Mouse (Mus musculus): ENCODE data around the gene Tut1.
"Not testable (repeated sequence)": the region's sequence is repeated elsewhere in the genome, so short reads cannot be mapped to it uniquely, and the experiment has no call there.

Gene Tut1

DNA sequence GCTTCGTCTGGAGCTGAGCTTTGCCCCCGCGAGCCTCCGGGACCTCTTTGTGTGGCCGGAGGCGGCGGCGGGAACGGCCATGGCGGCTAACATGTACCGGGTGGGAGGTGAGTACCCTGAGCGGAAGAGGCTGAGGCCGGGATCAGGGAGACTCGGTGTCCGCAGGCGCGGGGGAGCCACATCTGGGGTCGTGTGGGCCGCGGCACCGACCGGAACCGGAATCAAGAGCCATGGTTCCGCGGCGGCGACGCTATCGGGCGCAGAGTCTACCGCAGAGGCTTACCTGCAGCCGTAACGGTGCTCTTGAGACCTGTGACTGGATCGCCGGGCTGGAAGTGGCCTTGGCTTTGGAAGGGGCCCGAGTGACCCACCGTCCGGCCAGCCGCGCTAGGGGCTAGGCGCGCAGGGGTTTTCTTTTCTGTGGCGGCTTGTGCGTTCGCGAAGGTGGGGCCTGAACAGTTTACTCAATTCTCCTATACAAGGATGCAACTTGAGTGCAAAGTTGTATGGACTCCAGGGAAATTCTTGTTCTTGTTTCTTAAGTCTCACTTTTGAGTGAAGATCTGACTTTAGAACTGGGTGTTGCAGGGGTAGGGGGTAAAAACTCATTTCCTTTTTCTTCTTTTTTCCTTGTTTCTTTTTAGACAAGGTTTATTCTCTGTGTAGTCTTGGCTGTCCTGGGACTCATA, 11.2 kb upstream of the Tut1 start:
- no peak for DNase-seq (ENCODE audit: low spot score)

GRCm38 (mm10) chr19:8943047-8943446, 10.6 kb upstream of the Tut1 start:
- no peak for DNase-seq (ENCODE audit: low spot score)

DNA sequence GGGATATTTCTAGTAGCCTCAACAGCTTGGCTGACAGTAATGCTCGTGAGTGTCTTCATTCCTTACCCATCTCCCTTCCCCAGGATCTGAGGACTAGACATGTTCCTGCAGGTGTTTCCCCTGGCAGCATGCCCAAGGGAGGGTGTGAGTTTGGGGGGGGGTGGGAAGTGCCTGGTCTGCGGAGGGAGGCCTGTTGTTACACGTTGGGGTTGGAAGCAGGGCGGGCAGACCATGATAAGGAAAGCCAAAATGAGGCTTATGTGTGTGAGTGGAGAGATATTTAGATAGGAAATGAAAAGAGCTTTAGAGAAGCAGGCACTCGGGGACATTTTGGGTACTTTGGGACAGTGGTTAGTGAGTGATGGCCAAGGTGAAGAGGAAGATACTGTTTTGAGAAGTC, 9.6 kb upstream of the Tut1 start:
- no peak for DNase-seq (ENCODE audit: low spot score)

DNA sequence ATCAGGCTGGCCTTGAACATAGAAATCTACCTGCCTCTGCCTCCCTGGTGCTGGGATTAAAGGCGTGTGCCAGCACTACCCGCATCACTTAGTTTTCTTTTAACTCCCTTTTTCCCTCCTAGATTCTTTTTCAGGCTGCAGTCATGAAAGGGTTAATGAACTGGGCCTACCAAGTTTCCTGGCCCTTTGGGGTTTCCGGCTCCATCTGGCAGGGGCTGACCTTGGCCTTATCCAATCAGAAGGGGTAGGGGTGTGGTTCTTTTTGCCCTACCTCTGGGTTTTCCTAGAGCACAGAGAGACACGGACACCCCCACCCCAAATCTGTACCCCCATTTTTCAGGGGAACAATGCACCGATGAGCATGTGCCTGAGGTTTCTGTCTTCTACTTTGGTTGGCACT, 8.9 kb upstream of the Tut1 start:
- DNase-seq (ENCODE audit: low spot score) = peak; percentile 68

DNA sequence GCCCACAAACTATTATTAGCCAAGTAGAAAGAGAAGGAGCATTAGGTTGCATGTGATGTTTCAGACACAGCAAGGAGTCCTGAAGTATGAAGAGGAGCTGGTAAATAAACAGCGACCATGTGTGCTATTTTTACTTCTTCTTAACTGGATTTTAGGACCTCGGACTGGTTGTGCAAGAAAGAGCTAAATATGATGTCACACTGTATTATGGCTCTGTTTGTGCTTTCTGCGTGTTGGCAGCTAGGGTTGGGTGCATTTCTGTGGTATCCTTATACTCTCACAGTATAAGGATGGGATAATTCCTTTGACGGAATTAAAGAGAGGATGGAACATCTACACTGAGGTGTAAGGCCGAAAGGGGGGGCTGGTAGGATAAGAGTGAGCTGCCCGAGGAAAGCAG, 8.4 kb upstream of the Tut1 start:
- no peak for DNase-seq (ENCODE audit: low spot score)

GRCm38 (mm10) chr19:8946929-8947328, 6.7 kb upstream of the Tut1 start:
- no peak for DNase-seq (ENCODE audit: low spot score)

- no peak for DNase-seq (ENCODE audit: low spot score)
Measured at GRCm38 (mm10) chr19:8950190-8950589, 3.5 kb upstream of the Tut1 start.

DNA sequence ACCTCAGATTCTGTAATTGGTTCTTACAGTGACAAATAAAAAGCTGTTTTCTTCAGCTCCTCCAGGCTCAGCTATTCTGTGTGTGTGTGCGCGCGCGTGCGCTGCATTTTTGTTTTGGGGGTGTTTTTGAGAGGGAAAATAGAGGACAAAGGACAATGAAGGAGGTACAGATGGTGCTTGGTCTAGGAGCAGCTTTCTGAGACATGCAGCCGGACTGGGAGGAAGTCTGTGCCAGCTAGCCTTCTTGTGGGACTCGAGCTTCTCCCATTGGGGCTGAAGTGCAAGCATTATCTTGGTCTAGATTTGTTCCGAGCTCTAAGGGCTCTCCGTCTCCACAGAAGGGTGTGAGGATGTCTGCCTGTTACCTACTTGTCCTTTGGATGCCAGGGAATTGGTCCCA, 1.4 kb upstream of the Tut1 start:
- DNase-seq (ENCODE audit: low spot score) = no peak

GRCm38 (mm10) chr19:8954171-8954570, 524 bp downstream of the Tut1 start:
- DNase-seq (ENCODE audit: low spot score) = no peak

GRCm38 (mm10) chr19:8962256-8962655, 8.6 kb downstream of the Tut1 start:
- DNase-seq (ENCODE audit: low spot score) = no peak

- DNase-seq (ENCODE audit: low spot score) = no peak
Measured at GRCm38 (mm10) chr19:8965075-8965474, 11.4 kb downstream of the Tut1 start.

DNA sequence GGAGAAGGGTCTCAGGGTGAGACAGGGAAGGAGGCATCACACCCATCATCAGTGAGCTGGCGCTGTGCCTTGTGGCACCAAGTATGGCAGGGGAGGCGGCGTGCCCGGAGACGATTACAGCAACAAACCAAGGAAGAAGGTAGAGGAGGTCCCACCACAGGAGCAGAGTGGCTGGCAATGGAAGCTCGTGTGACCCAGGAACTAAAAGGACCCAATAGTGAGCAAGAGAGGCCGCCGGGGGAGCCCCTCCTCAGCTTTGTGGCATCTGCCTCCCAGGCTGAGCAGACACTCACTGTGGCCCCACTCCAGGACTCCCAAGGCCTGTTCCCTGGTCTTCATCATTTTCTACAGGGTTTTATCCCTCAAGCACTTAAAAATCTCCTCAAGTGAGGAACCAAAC, 12.1 kb downstream of the Tut1 start:
- peak; percentile 52 for DNase-seq (ENCODE audit: low spot score)

- no peak for DNase-seq (ENCODE audit: low spot score)
Measured at GRCm38 (mm10) chr19:8966198-8966589, 12.5 kb downstream of the Tut1 start.

DNA sequence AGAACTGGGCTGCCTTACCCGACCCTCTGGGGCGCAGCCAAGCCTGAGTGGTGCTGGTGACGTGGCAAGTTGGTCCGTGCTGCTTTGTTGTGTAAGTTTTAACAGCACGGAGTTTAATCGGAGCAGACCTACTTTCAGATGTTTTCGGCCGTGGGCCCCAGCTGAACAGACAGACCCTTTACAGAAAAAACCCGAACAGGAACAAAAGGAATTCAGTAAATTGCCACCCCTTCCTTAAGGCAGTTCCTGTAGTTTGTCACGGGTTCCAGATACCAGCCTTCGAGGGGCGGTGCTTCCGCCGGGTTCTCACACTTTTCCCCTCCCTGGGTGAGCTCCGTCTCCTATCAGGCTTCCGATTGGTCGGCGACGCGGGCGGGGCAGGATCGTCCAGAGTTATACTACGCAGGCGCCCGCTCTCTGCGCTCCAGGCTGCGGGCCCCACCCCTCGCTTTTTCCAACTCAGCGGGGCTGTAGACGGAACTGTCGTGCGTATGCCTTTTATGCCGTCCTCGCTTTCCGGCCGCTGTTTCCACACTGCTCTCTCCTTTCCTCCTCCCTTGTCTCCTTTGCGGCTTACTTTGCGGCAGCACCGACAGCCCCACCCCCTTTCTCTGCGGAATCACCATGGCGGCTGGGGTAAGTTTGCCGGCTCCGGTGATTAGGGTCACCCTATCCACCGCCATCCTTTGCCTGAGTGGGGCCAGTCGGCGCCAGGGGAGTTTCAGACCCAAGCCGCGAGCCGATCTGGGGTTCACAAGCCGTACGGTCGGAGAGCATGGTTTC, 13.1 kb downstream of the Tut1 start, which contains the start of gene Eef1g:
Gene Eef1g (plus strand): TSS at position 452 of the 783 bp plus-strand sequence.
- peak; percentile 98 for DNase-seq (ENCODE audit: low spot score)

GRCm38 (mm10) chr19:8967373-8967743, 13.7 kb downstream of the Tut1 start:
- no peak for DNase-seq (ENCODE audit: low spot score)

DNA sequence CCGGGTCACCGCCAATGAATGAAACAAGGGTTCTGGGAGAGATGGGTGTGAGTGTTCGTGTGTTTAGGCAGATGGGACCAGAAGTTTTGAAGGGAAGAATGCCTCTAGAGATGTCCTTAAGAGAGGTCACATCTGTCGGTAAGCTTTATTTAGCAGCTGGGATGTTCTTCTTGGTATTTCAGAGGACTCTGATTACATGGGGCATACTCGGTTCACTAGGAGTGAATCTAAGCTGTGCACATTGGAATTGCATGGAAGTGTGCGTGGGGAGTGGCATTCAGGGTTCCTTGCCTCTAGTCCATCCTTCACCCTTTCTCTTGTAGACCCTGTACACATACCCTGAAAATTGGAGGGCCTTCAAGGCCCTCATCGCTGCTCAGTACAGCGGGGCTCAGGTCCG, 14.2 kb downstream of the Tut1 start:
- no peak for DNase-seq (ENCODE audit: low spot score)

DNA sequence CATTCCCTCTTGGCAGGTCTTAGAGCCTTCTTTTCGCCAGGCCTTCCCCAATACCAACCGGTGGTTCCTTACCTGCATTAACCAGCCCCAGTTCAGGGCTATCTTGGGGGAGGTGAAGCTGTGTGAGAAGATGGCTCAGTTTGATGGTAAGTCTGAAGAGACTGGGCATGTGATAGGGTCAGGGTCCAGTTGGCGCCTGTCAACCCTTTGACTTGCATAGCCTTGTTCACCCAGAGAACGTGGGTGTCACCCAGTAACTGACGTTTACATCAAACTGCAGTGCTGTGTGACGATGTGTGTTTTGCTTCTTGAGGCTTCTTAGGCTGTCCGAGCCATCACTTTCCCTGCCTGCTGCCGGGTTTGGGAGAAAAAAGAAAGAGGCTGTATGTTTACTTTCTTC, 18.8 kb downstream of the Tut1 start:
- DNase-seq (ENCODE audit: low spot score) = not testable (repeated sequence)

DNA sequence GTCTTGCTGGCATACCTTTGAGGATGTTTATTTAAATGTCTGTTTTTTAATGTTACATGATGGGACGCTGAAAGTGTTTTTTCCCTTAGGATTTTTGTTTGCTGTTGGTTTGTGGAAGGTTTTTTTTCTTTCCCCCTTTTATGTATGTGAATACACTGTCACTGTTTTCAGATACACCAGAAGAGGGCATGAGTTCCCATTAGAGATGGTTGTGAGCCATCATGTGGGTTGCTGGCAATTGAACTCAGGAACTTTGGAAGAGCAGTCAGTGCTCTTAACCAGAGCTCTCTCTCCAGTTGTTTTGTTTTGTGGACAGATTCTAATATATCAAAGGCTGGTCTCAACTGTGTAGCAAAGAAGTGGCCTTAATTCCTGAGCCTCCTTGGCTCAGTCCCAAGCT, 21.0 kb downstream of the Tut1 start:
- no peak for DNase-seq (ENCODE audit: low spot score)

DNA sequence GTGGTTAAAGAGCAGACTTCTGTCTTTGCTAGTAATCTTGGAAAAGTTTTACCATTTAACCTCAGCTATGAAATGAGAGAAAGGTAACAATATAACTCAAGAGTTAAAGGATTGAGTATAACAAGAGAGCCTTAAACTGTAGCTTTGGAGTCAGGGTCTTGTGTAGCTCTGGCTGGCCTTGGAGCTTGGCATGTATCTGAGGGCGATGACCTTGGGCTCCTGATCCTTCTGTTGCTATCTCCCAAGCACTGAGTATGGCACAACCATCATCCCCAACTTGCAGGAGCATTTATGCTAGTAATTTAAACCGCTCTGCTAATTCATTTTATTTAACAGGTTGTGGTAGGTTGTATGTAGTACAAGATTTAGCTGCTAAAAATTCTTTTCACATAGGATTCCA, 21.8 kb downstream of the Tut1 start:
- DNase-seq (ENCODE audit: low spot score) = no peak

GRCm38 (mm10) chr19:8976535-8976934, 22.9 kb downstream of the Tut1 start:
- peak; percentile 48 for DNase-seq (ENCODE audit: low spot score)

- no peak for DNase-seq (ENCODE audit: low spot score)
Measured at GRCm38 (mm10) chr19:8980771-8981170, 27.1 kb downstream of the Tut1 start.

DNA sequence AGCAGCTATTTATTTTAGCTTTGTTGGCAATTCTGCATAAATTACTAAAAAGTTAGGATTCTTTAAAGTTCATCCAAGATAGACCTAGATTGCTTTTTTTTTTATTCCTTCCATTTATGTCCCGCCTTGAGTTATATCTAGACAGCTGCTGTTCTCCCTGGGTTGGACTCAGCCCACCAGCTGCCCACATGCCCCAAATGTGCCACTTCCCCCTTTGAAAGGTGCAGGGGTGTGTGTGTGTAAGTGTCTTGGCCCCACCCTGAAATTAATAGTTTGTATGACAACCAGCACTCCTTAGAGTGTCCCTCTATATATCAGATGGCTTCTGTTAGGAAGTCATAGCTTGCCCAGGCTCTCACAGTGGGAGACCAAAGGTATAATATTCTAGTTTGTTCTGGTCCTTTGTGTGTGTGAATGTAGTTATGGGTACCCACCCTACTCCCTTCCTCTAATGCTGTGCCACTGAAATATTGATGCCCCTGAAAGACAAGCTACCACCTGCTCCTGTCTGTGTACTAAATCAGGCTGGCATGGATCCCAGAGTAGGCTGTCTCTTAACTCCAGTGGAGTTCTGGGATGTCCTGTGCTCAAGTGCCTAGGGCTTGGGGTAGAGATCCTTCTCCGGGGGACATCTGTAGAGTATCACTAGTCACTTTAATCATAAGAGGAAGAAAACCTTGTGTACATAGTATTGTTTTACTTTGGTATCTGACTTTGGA, 28.0 kb downstream of the Tut1 start:
- no peak for DNase-seq (ENCODE audit: low spot score)
